Mouse (Mus musculus): ENCODE data around the gene Gm42421. TPM values are rescaled to one million over a fixed set of nuclear protein-coding genes. Genes with fewer than 3 reads are reported as not detected.
A peak's percentile ranks its signal among the peaks of the same experiment; 100 is the strongest.

Gm42421 gene
- 3.3 and 3.4 TPM in 2 replicates for polyA plus RNA-seq (2012; rRNA removed)

DNA sequence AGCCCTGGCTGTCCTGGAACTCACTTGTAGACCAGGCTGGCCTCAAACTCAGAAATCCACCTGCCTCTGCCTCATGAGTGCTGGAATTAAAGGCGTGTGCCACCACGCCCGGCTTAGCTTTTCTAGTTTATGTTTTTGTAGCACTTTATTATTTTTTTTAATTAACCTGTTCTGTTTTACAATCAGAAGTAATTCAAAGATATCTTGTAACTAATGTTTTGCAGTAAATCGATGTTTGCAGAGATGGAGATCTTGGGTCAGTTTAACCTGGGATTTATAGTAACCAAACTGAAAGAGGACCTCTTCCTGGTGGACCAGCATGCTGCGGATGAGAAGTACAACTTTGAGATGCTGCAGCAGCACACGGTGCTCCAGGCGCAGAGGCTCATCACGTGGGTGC is at the start of gene Gm42421:
Gene Gm42421, plus strand, starts transcription at position 301 of the 400 bp plus-strand sequence.
- no peak for DNase-seq
- no peaks in the 10 kb centered on the region for H3K27me3 ChIP-seq (ENCODE audit: control insufficient read depth, insufficient read depth, low read length)
- no peak within 1 kb of the TSS for H3K4me3 ChIP-seq (replicated peaks; ENCODE audit: insufficient read depth, low read depth, low read length)
- 93% methylated on average over 8 of the region's 8 CpGs for WGBS
- no peaks in the 10 kb centered on the region for H3K4me1 ChIP-seq (ENCODE audit: control insufficient read depth, insufficient read depth, low read length)
- H3K27ac ChIP-seq (ENCODE audit: insufficient read depth, low read length) = no peak within 1 kb of the TSS
- TF ChIP-seq POLR2A (IDR thresholded peaks at IDR 0.05; ENCODE audit: borderline replicate concordance, insufficient read depth, low read length) = no peak
- no peak for TF ChIP-seq CTCF (IDR thresholded peaks at IDR 0.05; ENCODE audit: borderline replicate concordance, insufficient read depth, low read depth, low read length)

DNA sequence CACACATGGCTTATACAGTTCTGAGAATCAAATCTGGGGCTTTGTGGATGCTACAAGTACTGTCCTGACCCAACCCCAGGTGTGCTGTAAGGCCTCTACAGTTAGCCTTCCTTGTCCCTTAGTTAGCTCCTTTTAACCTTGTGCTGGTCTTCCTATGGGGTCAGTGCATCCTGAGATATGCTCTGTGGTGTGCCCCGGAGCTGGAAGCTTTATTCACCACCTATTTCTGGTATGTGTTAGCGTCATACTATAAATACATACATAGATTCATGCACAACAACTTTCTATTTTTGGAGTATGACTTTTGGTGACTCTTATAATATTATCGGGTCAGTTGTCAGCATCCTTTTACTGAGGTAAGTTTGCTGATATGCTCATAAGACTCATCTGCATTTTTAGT is 42.7 kb upstream of the Gm42421 start:
- 98% methylated on average over 3 of the region's 3 CpGs for WGBS
- Histone ChIP-seq H3K4me1 (ENCODE audit: control insufficient read depth, insufficient read depth, low read length) (no peaks in the 10 kb centered on the region), H3K27me3 (ENCODE audit: control insufficient read depth, insufficient read depth, low read length) (no peaks in the 10 kb centered on the region), H3K4me3 (replicated peaks; ENCODE audit: insufficient read depth, low read depth, low read length) (no peak overlapping the region), H3K27ac (ENCODE audit: insufficient read depth, low read length) (no peak overlapping the region)
- DNase-seq = no peak
- no peak for TF ChIP-seq POLR2A (IDR thresholded peaks at IDR 0.05; ENCODE audit: borderline replicate concordance, insufficient read depth, low read length)
- no peak for TF ChIP-seq CTCF (IDR thresholded peaks at IDR 0.05; ENCODE audit: borderline replicate concordance, insufficient read depth, low read depth, low read length)

DNA sequence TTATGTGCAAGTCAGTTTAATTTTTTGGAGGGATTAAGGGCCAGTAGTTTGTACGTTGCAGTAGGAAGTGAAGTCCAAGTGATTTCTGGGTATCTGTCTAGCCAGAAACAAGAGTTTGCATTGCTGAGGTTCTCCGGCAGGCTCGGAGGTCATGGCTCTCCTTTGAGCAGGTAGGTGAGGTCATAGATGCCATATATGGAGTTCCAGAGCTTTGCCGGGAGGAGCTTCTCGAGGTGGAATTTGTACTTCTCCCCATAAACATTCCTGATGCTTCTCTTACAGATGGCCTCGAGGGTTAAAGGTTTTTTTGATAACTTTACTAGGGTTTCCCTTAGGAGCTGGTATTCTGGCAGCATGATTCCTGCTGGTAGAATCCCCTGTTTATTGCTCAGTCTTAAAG is 37.2 kb upstream of the Gm42421 start:
- Histone ChIP-seq H3K4me1 (ENCODE audit: control insufficient read depth, insufficient read depth, low read length) (no peaks in the 10 kb centered on the region), H3K27me3 (ENCODE audit: control insufficient read depth, insufficient read depth, low read length) (no peaks in the 10 kb centered on the region), H3K4me3 (replicated peaks; ENCODE audit: insufficient read depth, low read depth, low read length) (no peak overlapping the region), H3K27ac (ENCODE audit: insufficient read depth, low read length) (no peak overlapping the region)
- no peak for DNase-seq
- TF ChIP-seq POLR2A (IDR thresholded peaks at IDR 0.05; ENCODE audit: borderline replicate concordance, insufficient read depth, low read length) (no peak), CTCF (IDR thresholded peaks at IDR 0.05; ENCODE audit: borderline replicate concordance, insufficient read depth, low read depth, low read length) (no peak)
- WGBS = 88% methylated on average over 6 of the region's 6 CpGs

DNA sequence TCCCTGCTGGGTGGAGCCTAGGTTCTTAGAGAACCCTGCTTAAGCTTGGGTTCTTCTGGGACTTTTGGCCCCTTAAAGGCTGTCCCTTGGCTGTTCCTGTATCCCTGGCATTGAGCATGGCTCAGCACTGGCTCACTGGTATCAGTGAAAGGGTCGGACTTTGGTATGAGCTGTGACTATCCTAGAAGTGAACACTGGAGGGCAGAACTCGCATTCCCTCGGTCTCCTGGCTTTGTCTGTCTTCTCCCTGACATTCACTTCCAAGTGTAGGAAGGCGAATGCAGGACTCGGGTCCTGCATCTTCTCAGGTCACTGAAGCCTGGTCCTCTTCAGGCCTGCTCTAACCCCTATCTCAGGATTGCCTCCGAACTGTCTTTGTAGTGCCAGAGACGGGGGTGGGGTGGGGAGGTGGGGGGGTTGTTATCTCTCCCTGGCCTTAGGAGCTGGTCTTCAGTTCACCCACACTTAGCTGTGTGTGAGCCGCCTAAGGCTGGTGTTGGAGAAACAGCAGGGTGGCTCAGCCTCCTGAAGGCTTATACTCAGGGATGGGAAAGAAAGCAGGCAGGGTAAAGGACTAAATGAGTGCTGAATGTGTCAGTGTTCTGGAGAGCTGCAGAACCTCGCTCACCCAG is 35.6 kb upstream of the Gm42421 start:
- Histone ChIP-seq H3K27me3 (ENCODE audit: control insufficient read depth, insufficient read depth, low read length) (no peaks in the 10 kb centered on the region), H3K4me1 (ENCODE audit: control insufficient read depth, insufficient read depth, low read length) (no peaks in the 10 kb centered on the region), H3K27ac (ENCODE audit: insufficient read depth, low read length) (no peak overlapping the region), H3K4me3 (replicated peaks; ENCODE audit: insufficient read depth, low read depth, low read length) (no peak overlapping the region)
- TF ChIP-seq POLR2A (IDR thresholded peaks at IDR 0.05; ENCODE audit: borderline replicate concordance, insufficient read depth, low read length) (no peak), CTCF (IDR thresholded peaks at IDR 0.05; ENCODE audit: borderline replicate concordance, insufficient read depth, low read depth, low read length) (no peak)
- WGBS = 70% methylated on average over 9 of the region's 9 CpGs
- DNase-seq = no peak

- TF ChIP-seq POLR2A (IDR thresholded peaks at IDR 0.05; ENCODE audit: borderline replicate concordance, insufficient read depth, low read length) = no peak
- TF ChIP-seq CTCF (IDR thresholded peaks at IDR 0.05; ENCODE audit: borderline replicate concordance, insufficient read depth, low read depth, low read length) = no peak
- Histone ChIP-seq H3K27me3 (ENCODE audit: control insufficient read depth, insufficient read depth, low read length) (no peaks in the 10 kb centered on the region), H3K4me1 (ENCODE audit: control insufficient read depth, insufficient read depth, low read length) (no peaks in the 10 kb centered on the region), H3K27ac (ENCODE audit: insufficient read depth, low read length) (no peak overlapping the region), H3K4me3 (replicated peaks; ENCODE audit: insufficient read depth, low read depth, low read length) (no peak overlapping the region)
- DNase-seq = no peak
- WGBS = 68% methylated on average over 5 of the region's 5 CpGs
These were observed 34.6 kb upstream of the Gm42421 start for GRCm38 (mm10) chr5:143893396-143893795.

GRCm38 (mm10) chr5:143897635-143898330 is 30.2 kb upstream of the Gm42421 start, which contains the start of gene Ankrd61:
Gene Ankrd61 (minus strand): TSS chr5:143897685.
- H3K27me3 ChIP-seq (ENCODE audit: control insufficient read depth, insufficient read depth, low read length) = no peaks in the 10 kb centered on the region
- no peak within 1 kb of the TSS for H3K4me3 ChIP-seq (replicated peaks; ENCODE audit: insufficient read depth, low read depth, low read length)
- TF ChIP-seq POLR2A (IDR thresholded peaks at IDR 0.05; ENCODE audit: borderline replicate concordance, insufficient read depth, low read length) = no peak
- H3K4me1 ChIP-seq (ENCODE audit: control insufficient read depth, insufficient read depth, low read length) = no peaks in the 10 kb centered on the region
- no peak within 1 kb of the TSS for H3K27ac ChIP-seq (ENCODE audit: insufficient read depth, low read length)
- WGBS = 88% methylated on average over 14 of the region's 14 CpGs
- DNase-seq = no peak

GRCm38 (mm10) chr5:143902111-143902510 is 25.9 kb upstream of the Gm42421 start:
- TF ChIP-seq POLR2A (IDR thresholded peaks at IDR 0.05; ENCODE audit: borderline replicate concordance, insufficient read depth, low read length) (no peak), CTCF (IDR thresholded peaks at IDR 0.05; ENCODE audit: borderline replicate concordance, insufficient read depth, low read depth, low read length) (no peak)
- 15% methylated on average over 3 of the region's 3 CpGs for WGBS
- no peaks in the 10 kb centered on the region for H3K27me3 ChIP-seq (ENCODE audit: control insufficient read depth, insufficient read depth, low read length)
- H3K27ac ChIP-seq (ENCODE audit: insufficient read depth, low read length) = no peak overlapping the region
- H3K4me3 ChIP-seq (replicated peaks; ENCODE audit: insufficient read depth, low read depth, low read length) = no peak overlapping the region
- no peaks in the 10 kb centered on the region for H3K4me1 ChIP-seq (ENCODE audit: control insufficient read depth, insufficient read depth, low read length)
- DNase-seq = peak in 1 of 2 experiments; percentile 21

GRCm38 (mm10) chr5:143903813-143904212 is 24.2 kb upstream of the Gm42421 start:
- no peaks in the 10 kb centered on the region; the same call in 1 of the 2 replicates for H3K4me1 ChIP-seq (ENCODE audit: control insufficient read depth, insufficient read depth, low read length)
- DNase-seq = no peak
- no peak overlapping the region for H3K27ac ChIP-seq (ENCODE audit: insufficient read depth, low read length)
- H3K27me3 ChIP-seq (ENCODE audit: control insufficient read depth, insufficient read depth, low read length) = no peaks in the 10 kb centered on the region
- 90% methylated on average over 4 of the region's 4 CpGs for WGBS
- H3K4me3 ChIP-seq (replicated peaks; ENCODE audit: insufficient read depth, low read depth, low read length) = no peak overlapping the region
- no peak for TF ChIP-seq POLR2A (IDR thresholded peaks at IDR 0.05; ENCODE audit: borderline replicate concordance, insufficient read depth, low read length)
- no peak for TF ChIP-seq CTCF (IDR thresholded peaks at IDR 0.05; ENCODE audit: borderline replicate concordance, insufficient read depth, low read depth, low read length)

All from cerebellum, adult 2 months (tissue).